Mouse (Mus musculus) liver, embryonic 15.5 days (tissue): ENCODE measurements around the gene Gpr153. TPM values are rescaled to one million over a fixed set of nuclear protein-coding genes. Genes with fewer than 3 reads are reported as not detected.
"Not testable (repeated sequence)": the region's sequence is repeated elsewhere in the genome, so short reads cannot be mapped to it uniquely, and the experiment has no call there.

Experiments
- ATAC-seq: fragments of 200-750 bp; cut with Nextera tagmentation; 2 replicates; pipeline ENCODE4 v1.8.0; 2017; ENCODE audit warnings: moderate number of reproducible peaks, mild to moderate bottlenecking, moderate library complexity; ENCODE audit not compliant: insufficient read depth
- H3K27ac ChIP-seq: fragments of 300-500 bp; sonication (generic); replicated peaks from 2 replicates; pipeline ENCODE4 v1.5.1; 2015; ENCODE audit warnings: mild to moderate bottlenecking, inconsistent platforms
- H3K27me3 ChIP-seq: fragments of 300-500 bp; sonication (generic); 2 replicates; pipeline ENCODE4 v1.6.1; 2015; ENCODE audit warnings: mild to moderate bottlenecking, inconsistent platforms
- H3K36me3 ChIP-seq: fragments of 300-500 bp; sonication (generic); replicated peaks from 2 replicates; pipeline ENCODE4 v1.6.1; 2015; ENCODE audit warnings: moderate library complexity, mild to moderate bottlenecking, inconsistent platforms
- H3K4me1 ChIP-seq: fragments of 300-500 bp; sonication (generic); replicated peaks from 2 replicates; pipeline ENCODE4 v1.6.1; 2015; ENCODE audit warnings: inconsistent platforms
- H3K4me2 ChIP-seq: fragments of 300-500 bp; sonication (generic); 2 replicates; pipeline ENCODE4 v1.6.1; 2015; ENCODE audit warnings: moderate library complexity, mild to moderate bottlenecking, inconsistent platforms
- H3K4me3 ChIP-seq: fragments of 300-500 bp; sonication (generic); replicated peaks from 2 replicates; pipeline ENCODE4 v1.5.1; 2015; ENCODE audit warnings: mild to moderate bottlenecking, inconsistent platforms
- H3K9ac ChIP-seq: fragments of 300-500 bp; sonication (generic); 2 replicates; pipeline ENCODE4 v1.6.1; 2015; ENCODE audit warnings: moderate library complexity, mild to moderate bottlenecking, inconsistent platforms
- H3K9me3 ChIP-seq: fragments of 300-500 bp; sonication (generic); replicated peaks from 2 replicates; pipeline ENCODE4 v1.6.1; 2016; ENCODE audit warnings: inconsistent platforms
- WGBS: fragments of 180-500 bp; shearing (Covaris S2); methylation state at CpG from one replicate; pipeline ENCODE4 v1.1.7; 2015; ENCODE audit warnings: mixed read lengths; ENCODE audit not compliant: insufficient replicate concordance; 5-methylcytosine and 5-hydroxymethylcytosine counted together
- polyA plus RNA-seq: library from polyadenylated mRNA; unstranded; fragments of >200 nt; fragmentation: Nextera tagmentation; extraction: Ambion mirVana; gene quantifications from 2 replicates; pipeline ENCODE4 v1.2.1, GENCODE M21; 2015

Gpr153 gene
- polyA plus RNA-seq, result 0.76 and 1.2 TPM in 2 replicates

- H3K36me3 ChIP-seq, result no peaks in the 10 kb centered on the region
- H3K4me3 ChIP-seq, result peak within 1 kb of the TSS; percentile 48
- peaks cover 10% of the 10 kb centered on the region for H3K4me1 ChIP-seq
- peaks cover 57% of the 10 kb centered on the region for H3K27me3 ChIP-seq
- peak within 1 kb of the TSS; percentile 32; the same call in 1 of the 2 replicates for H3K9ac ChIP-seq
- 0 out of 2 replicates have a peak, but pooled peaks have one; percentile 20 for ATAC-seq
- H3K9me3 ChIP-seq, result no peaks in the 10 kb centered on the region
- peak within 1 kb of the TSS; percentile 64 for H3K4me2 ChIP-seq
- no peak within 1 kb of the TSS for H3K27ac ChIP-seq
- 3% methylated on average over 29 of the region's 48 CpGs for WGBS
Measured at GRCm38 (mm10) chr4:152273621-152274236, at the start of gene Gpr153. Gene Gpr153 (plus strand): TSS chr4:152274232.

GRCm38 (mm10) chr4:152226901-152227486 is 47.0 kb upstream of the Gpr153 start:
- H3K4me3 ChIP-seq, result no peak overlapping the region
- no peak overlapping the region for H3K27ac ChIP-seq
- no peaks in the 10 kb centered on the region for H3K27me3 ChIP-seq
- 0 out of 2 replicates have a peak, but pooled peaks cover 3% of the 10 kb centered on the region for H3K4me1 ChIP-seq
- no peak overlapping the region for H3K4me2 ChIP-seq
- no peak for ATAC-seq
- no peaks in the 10 kb centered on the region for H3K9me3 ChIP-seq
- H3K9ac ChIP-seq, result no peak overlapping the region
- 78% methylated on average over 13 of the region's 13 CpGs for WGBS
- H3K36me3 ChIP-seq, result no peaks in the 10 kb centered on the region

GRCm38 (mm10) chr4:152227749-152228527 is 46.1 kb upstream of the Gpr153 start:
- H3K4me1 ChIP-seq, result 0 out of 2 replicates have a peak, but pooled peaks cover 3% of the 10 kb centered on the region
- no peak overlapping the region for H3K4me3 ChIP-seq
- no peak overlapping the region for H3K27ac ChIP-seq
- ATAC-seq, result no peak
- H3K27me3 ChIP-seq, result no peaks in the 10 kb centered on the region
- H3K9me3 ChIP-seq, result no peaks in the 10 kb centered on the region
- WGBS, result 66% methylated on average over 12 of the region's 12 CpGs
- H3K36me3 ChIP-seq, result no peaks in the 10 kb centered on the region
- H3K9ac ChIP-seq, result no peak overlapping the region
- H3K4me2 ChIP-seq, result no peak overlapping the region

GRCm38 (mm10) chr4:152230331-152230730 is 43.7 kb upstream of the Gpr153 start:
- H3K4me3 ChIP-seq, H3K9ac ChIP-seq, H3K27ac ChIP-seq, H3K4me2 ChIP-seq, H3K9me3 ChIP-seq, H3K4me1 ChIP-seq, ATAC-seq, H3K36me3 ChIP-seq, H3K27me3 ChIP-seq: not testable (repeated sequence)
- WGBS, result 56% methylated on average over 4 of the region's 4 CpGs

GRCm38 (mm10) chr4:152231326-152231725 is 42.7 kb upstream of the Gpr153 start:
- Histone ChIP-seq H3K4me1 (0 out of 2 replicates have a peak, but pooled peaks cover 3% of the 10 kb centered on the region), H3K27ac (no peak overlapping the region), H3K27me3 (no peaks in the 10 kb centered on the region), H3K9ac (no peak overlapping the region), H3K4me3 (no peak overlapping the region), H3K4me2 (no peak overlapping the region), H3K9me3 (no peaks in the 10 kb centered on the region), H3K36me3 (no peaks in the 10 kb centered on the region)
- 60% methylated on average over 7 of the region's 7 CpGs for WGBS
- no peak for ATAC-seq

GRCm38 (mm10) chr4:152232411-152232903 is 41.6 kb upstream of the Gpr153 start:
- Histone ChIP-seq H3K9me3 (no peaks in the 10 kb centered on the region), H3K9ac (no peak overlapping the region), H3K27ac (no peak overlapping the region), H3K36me3 (no peaks in the 10 kb centered on the region), H3K27me3 (no peaks in the 10 kb centered on the region), H3K4me3 (no peak overlapping the region), H3K4me2 (no peak overlapping the region), H3K4me1 (0 out of 2 replicates have a peak, but pooled peaks cover 3% of the 10 kb centered on the region)
- ATAC-seq, result no peak
- WGBS, result 68% methylated on average over 4 of the region's 4 CpGs

- Histone ChIP-seq H3K9ac (no peak overlapping the region), H3K36me3 (no peaks in the 10 kb centered on the region), H3K9me3 (no peaks in the 10 kb centered on the region), H3K4me1 (0 out of 2 replicates have a peak, but pooled peaks cover under 1% of the 10 kb centered on the region), H3K4me3 (no peak overlapping the region), H3K27me3 (no peaks in the 10 kb centered on the region), H3K4me2 (no peak overlapping the region), H3K27ac (no peak overlapping the region)
- ATAC-seq, result no peak
- WGBS, result 59% methylated on average over 4 of the region's 4 CpGs
Measured at GRCm38 (mm10) chr4:152239974-152240373, 34.1 kb upstream of the Gpr153 start.

GRCm38 (mm10) chr4:152243241-152243891 is 30.7 kb upstream of the Gpr153 start:
- Histone ChIP-seq H3K27ac (no peak overlapping the region), H3K4me2 (no peak overlapping the region), H3K36me3 (no peaks in the 10 kb centered on the region), H3K4me1 (0 out of 2 replicates have a peak, but pooled peaks cover 3% of the 10 kb centered on the region), H3K27me3 (no peaks in the 10 kb centered on the region), H3K9me3 (no peaks in the 10 kb centered on the region), H3K9ac (no peak overlapping the region), H3K4me3 (no peak overlapping the region)
- 70% methylated on average over 9 of the region's 9 CpGs for WGBS
- no peak for ATAC-seq

GRCm38 (mm10) chr4:152243969-152244368 is 30.1 kb upstream of the Gpr153 start:
- Histone ChIP-seq H3K9me3 (no peaks in the 10 kb centered on the region), H3K9ac (no peak overlapping the region), H3K27me3 (no peaks in the 10 kb centered on the region), H3K4me2 (no peak overlapping the region), H3K4me3 (no peak overlapping the region), H3K4me1 (0 out of 2 replicates have a peak, but pooled peaks cover 3% of the 10 kb centered on the region), H3K36me3 (no peaks in the 10 kb centered on the region), H3K27ac (no peak overlapping the region)
- ATAC-seq, result no peak
- WGBS, result 71% methylated on average over 8 of the region's 8 CpGs

- H3K9ac ChIP-seq, result no peak overlapping the region
- no peak overlapping the region for H3K4me2 ChIP-seq
- no peaks in the 10 kb centered on the region for H3K36me3 ChIP-seq
- no peak overlapping the region for H3K4me3 ChIP-seq
- H3K4me1 ChIP-seq, result 0 out of 2 replicates have a peak, but pooled peaks cover 3% of the 10 kb centered on the region
- ATAC-seq, result no peak; the same call in none of the 2 replicates
- H3K27ac ChIP-seq, result no peak overlapping the region
- no peaks in the 10 kb centered on the region for H3K27me3 ChIP-seq
- no peaks in the 10 kb centered on the region for H3K9me3 ChIP-seq
- WGBS, result 58% methylated on average over 11 of the region's 11 CpGs
Measured at GRCm38 (mm10) chr4:152244545-152245522, 29.2 kb upstream of the Gpr153 start.
